ENCODE assay signal across 28 mouse cellular contexts in the genomic region with DNA sequence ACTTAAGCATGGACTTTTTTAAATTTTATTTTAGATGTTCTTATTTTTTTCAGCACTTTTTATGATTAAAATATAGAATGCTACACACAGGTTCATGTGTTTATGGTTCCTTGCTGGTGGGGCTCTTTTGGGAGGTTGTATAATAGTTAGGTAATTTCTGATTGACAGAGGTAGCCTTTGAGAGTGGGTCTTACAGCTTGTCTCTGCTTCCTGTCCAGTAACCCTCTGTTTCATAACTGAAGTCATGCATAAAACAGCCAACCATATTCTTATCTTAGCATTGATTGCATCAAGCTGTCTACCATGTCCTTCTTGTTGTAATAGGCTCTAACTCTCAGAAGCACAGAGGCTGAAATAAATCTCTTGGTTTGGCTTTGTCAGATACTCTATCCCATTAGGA.
"Had no signal": no experiment of that assay in that cellular context is flagged by ENCODE, and none has a peak within 500 bp of the region (broad histone marks: within the 10 kb centered on the region; RNA-seq: fewer than 3 reads in every experiment).

No protein-coding gene starts in this region.

- ATAC-seq: forebrain, embryonic 13.5 days; forebrain, embryonic 14.5 days; forebrain, embryonic 15.5 days; forebrain, embryonic 16.5 days; forebrain, postnatal 0 days had no signal

- H3K36me3 ChIP-seq: embryonic facial prominence, embryonic 10.5 days; embryonic facial prominence, embryonic 12.5 days; embryonic facial prominence, embryonic 13.5 days; embryonic facial prominence, embryonic 15.5 days; forebrain, embryonic 10.5 days; forebrain, embryonic 12.5 days; forebrain, embryonic 15.5 days had no signal

- DNase-seq: cerebellum, adult 8-10 months; cerebellum, adult 9-10 months; cerebellum, adult 9-11 months; cerebellum, postnatal 10 days; cerebellum, postnatal 14 days; cerebellum, postnatal 25 days; cerebellum, postnatal 36 days; embryo, embryonic 11 days; forebrain, postnatal 0 days; gastrocnemius, adult 2 months; gastrocnemius, postnatal 10 days; gastrocnemius, postnatal 14 days; gastrocnemius, postnatal 25 days; gastrocnemius, postnatal 36 days; heart, adult 11 months; heart, adult 18-20 months; heart, adult 2 months had no signal

- H3K9ac ChIP-seq: embryonic facial prominence, embryonic 12.5 days; embryonic facial prominence, embryonic 13.5 days; embryonic facial prominence, embryonic 15.5 days; forebrain, embryonic 12.5 days; forebrain, embryonic 13.5 days; forebrain, embryonic 15.5 days; forebrain, postnatal 0 days had no signal

- H3K4me3 ChIP-seq: embryonic facial prominence, embryonic 10.5 days; embryonic facial prominence, embryonic 12.5 days; embryonic facial prominence, embryonic 13.5 days; embryonic facial prominence, embryonic 15.5 days; erythroblast, embryonic 14.5 days; forebrain, embryonic 10.5 days; forebrain, embryonic 12.5 days; forebrain, embryonic 13.5 days; forebrain, embryonic 15.5 days; gastrocnemius, adult 2 months; heart, adult 2 months had no signal

- H3K4me2 ChIP-seq: embryonic facial prominence, embryonic 12.5 days; embryonic facial prominence, embryonic 13.5 days; embryonic facial prominence, embryonic 15.5 days; forebrain, embryonic 12.5 days; forebrain, embryonic 13.5 days; forebrain, embryonic 15.5 days had no signal

- H3K27ac ChIP-seq: embryonic facial prominence, embryonic 10.5 days; embryonic facial prominence, embryonic 12.5 days; embryonic facial prominence, embryonic 13.5 days; embryonic facial prominence, embryonic 15.5 days; forebrain, embryonic 10.5 days; forebrain, embryonic 12.5 days; forebrain, embryonic 13.5 days; forebrain, embryonic 15.5 days; gastrocnemius, adult 2 months; heart, adult 2 months had no signal

- H3K9me3 ChIP-seq: embryonic facial prominence, embryonic 10.5 days; embryonic facial prominence, embryonic 12.5 days; embryonic facial prominence, embryonic 13.5 days; embryonic facial prominence, embryonic 15.5 days; forebrain, embryonic 10.5 days; forebrain, embryonic 12.5 days; forebrain, embryonic 13.5 days; forebrain, embryonic 15.5 days had no signal

- H3K27me3 ChIP-seq: embryonic facial prominence, embryonic 12.5 days; embryonic facial prominence, embryonic 13.5 days; embryonic facial prominence, embryonic 15.5 days; forebrain, embryonic 12.5 days; forebrain, embryonic 13.5 days; forebrain, embryonic 15.5 days had no signal
